Mouse (Mus musculus) erythroblast, embryonic 14.5 days (primary cell): ENCODE results near the gene Psen1.

ENCODE experiments used
- GATA1 ChIP-seq: IDR thresholded peaks from 2 replicates; pipeline ENCODE4 v1.6.1; 2012; ENCODE audit warnings: low read length, inconsistent platforms, mixed read lengths
- TAL1 ChIP-seq: IDR thresholded peaks from 3 replicates; pipeline ENCODE4 v1.6.1; 2012; ENCODE audit warnings: low read length, inconsistent platforms, mixed read lengths

GRCm38 (mm10) chr12:83767833-83768232 lies 79.9 kb downstream of the Psen1 start:
- TF ChIP-seq GATA1 (no peak), TAL1 (no peak)
